Mouse (Mus musculus): Measurements from ENCODE around the gene Rab22a.
"Not testable (repeated sequence)": the region's sequence is repeated elsewhere in the genome, so short reads cannot be mapped to it uniquely, and the experiment has no call there.

The Rab22a gene
- long read RNA-seq, experiment 1, full-length matches to known transcripts, result 59 of 75 reads
- long read RNA-seq, experiment 1, partial matches to known transcripts, result 4 of 75 reads
- long read RNA-seq, experiment 1, other reads (novel, unspliced or antisense), result 12 of 75 reads
- long read RNA-seq, experiment 2, full-length matches to known transcripts, result 64 of 76 reads
- long read RNA-seq, experiment 2, partial matches to known transcripts, result 3 of 76 reads
- long read RNA-seq, experiment 2, other reads (novel, unspliced or antisense), result 9 of 76 reads

GRCm38 (mm10) chr2:173659057-173659925 lies at the start of gene Rab22a:
Gene Rab22a (plus strand): TSS chr2:173659760.
- intact Hi-C loops (cut with DNase I), result no loop called here

GRCm38 (mm10) chr2:173615378-173616081 lies 44.0 kb upstream of the Rab22a start:
- intact Hi-C loops (cut with DNase I), result no loop called here

- intact Hi-C loops (cut with DNase I), result no loop called here
These were observed 43.4 kb upstream of the Rab22a start for GRCm38 (mm10) chr2:173616156-173616555.

GRCm38 (mm10) chr2:173619132-173619531 lies 40.4 kb upstream of the Rab22a start:
- intact Hi-C loops (cut with DNase I), result no loop called here

- intact Hi-C loops (cut with DNase I), result no loop called here
These were observed 38.9 kb upstream of the Rab22a start for GRCm38 (mm10) chr2:173620645-173621044.

- intact Hi-C loops (cut with DNase I), result no loop called here
These were observed 37.4 kb upstream of the Rab22a start for GRCm38 (mm10) chr2:173622173-173622601.

GRCm38 (mm10) chr2:173624667-173625066 lies 34.9 kb upstream of the Rab22a start:
- intact Hi-C loops (cut with DNase I), result no loop called here

GRCm38 (mm10) chr2:173625786-173626185 lies 33.8 kb upstream of the Rab22a start:
- intact Hi-C loops (cut with DNase I), result no loop called here

GRCm38 (mm10) chr2:173634106-173634505 lies 25.5 kb upstream of the Rab22a start:
- intact Hi-C loops (cut with DNase I), result not testable (repeated sequence)

- intact Hi-C loops (cut with DNase I), result no loop called here
These were observed 18.2 kb upstream of the Rab22a start for GRCm38 (mm10) chr2:173641370-173641769.

GRCm38 (mm10) chr2:173642262-173642999 lies 17.1 kb upstream of the Rab22a start:
- intact Hi-C loops (cut with DNase I), result no loop called here

- intact Hi-C loops (cut with DNase I), result no loop called here
These were observed 12.2 kb upstream of the Rab22a start for GRCm38 (mm10) chr2:173647197-173647911.

- intact Hi-C loops (cut with DNase I), result no loop called here
These were observed 9.8 kb upstream of the Rab22a start for GRCm38 (mm10) chr2:173649762-173650161.

- intact Hi-C loops (cut with DNase I), result no loop called here
These were observed 6.0 kb upstream of the Rab22a start for GRCm38 (mm10) chr2:173653526-173653925.

GRCm38 (mm10) chr2:173657736-173658135 lies 1.8 kb upstream of the Rab22a start:
- intact Hi-C loops (cut with DNase I), result no loop called here

GRCm38 (mm10) chr2:173658517-173658916 lies 1.0 kb upstream of the Rab22a start:
- intact Hi-C loops (cut with DNase I), result no loop called here

GRCm38 (mm10) chr2:173659926-173660684 lies 545 bp downstream of the Rab22a start:
- intact Hi-C loops (cut with DNase I), result no loop called here

GRCm38 (mm10) chr2:173662255-173662950 lies 2.8 kb downstream of the Rab22a start:
- intact Hi-C loops (cut with DNase I), result no loop called here

GRCm38 (mm10) chr2:173664736-173665135 lies 5.2 kb downstream of the Rab22a start:
- intact Hi-C loops (cut with DNase I), result no loop called here
